In the genomic region with DNA sequence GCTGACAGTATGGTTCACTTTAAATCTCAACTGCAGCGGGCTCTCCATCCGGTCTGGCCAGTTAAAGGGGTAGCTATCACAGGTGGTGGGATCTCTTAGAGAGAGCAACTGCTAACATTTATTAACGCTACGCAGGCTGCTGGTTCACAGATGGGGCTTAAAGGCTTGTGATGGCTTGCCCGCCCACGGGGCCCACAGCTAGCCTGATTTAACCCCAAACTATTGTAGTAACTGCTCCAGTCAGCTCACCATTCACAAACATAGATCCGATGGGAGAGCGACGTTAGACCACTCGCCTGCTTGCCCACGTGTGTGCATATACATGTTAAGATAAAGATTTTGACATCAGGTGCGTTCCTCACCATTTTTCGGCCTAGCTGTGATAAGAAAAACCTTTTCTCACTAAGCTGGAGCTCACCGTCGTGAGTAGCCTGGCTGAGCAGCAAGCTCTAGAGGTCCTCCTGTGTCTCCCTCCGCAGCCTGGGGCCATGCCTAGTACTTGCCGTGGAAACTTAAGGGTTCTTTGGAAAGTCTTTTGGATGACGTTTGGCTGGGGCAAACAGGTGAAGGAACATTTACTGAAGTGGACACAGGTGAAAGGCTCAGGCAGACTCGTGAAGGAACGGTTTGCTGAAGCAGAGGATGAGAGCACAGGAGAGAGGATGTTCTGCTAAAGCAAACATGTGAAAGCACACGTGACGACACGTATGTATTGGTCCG, we compare ENCODE assay signal across 9 mouse cellular contexts. TPM values are rescaled to one million over a fixed set of nuclear protein-coding genes. Genes with fewer than 3 reads are reported as not detected.
DNase-seq lines count a peak whose midpoint lies in the region; ATAC-seq and TF ChIP-seq lines count a peak whose summit lies in the region.
"Had no signal": no experiment of that assay in that cellular context is flagged by ENCODE, and none has a peak within 500 bp of the region (broad histone marks: within the 10 kb centered on the region; RNA-seq: fewer than 3 reads in every experiment).

No protein-coding gene starts in this region.

- TF ChIP-seq CTCF in midbrain, postnatal 0 days (IDR thresholded peaks at IDR 0.05): no peak

- H3K4me2 ChIP-seq in kidney, embryonic 16.5 days (replicated peaks; ENCODE audit: low read depth, low read length): peak overlapping the region; percentile 49
- peak overlapping the region; percentile 43 for H3K4me2 ChIP-seq in hindbrain, embryonic 15.5 days
- peak overlapping the region; percentile 4 for H3K4me2 ChIP-seq in midbrain, postnatal 0 days (ENCODE audit: low read depth, low read length, poor library complexity, severe bottlenecking)

- peak; percentile 20; the same call in 1 of the 2 replicates for ATAC-seq in kidney, embryonic 16.5 days (ENCODE audit: low FRiP score, low TSS enrichment)
- ATAC-seq in hindbrain, embryonic 15.5 days (ENCODE audit: low FRiP score, low read depth): no peak
- ATAC-seq in midbrain, postnatal 0 days (ENCODE audit: low FRiP score): no peak

- H3K4me3 ChIP-seq in kidney, embryonic 16.5 days (ENCODE audit: low read length): no peak overlapping the region
- H3K4me3 ChIP-seq in hindbrain, embryonic 15.5 days: no peak overlapping the region
- H3K4me3 ChIP-seq in midbrain, postnatal 0 days (ENCODE audit: low read depth, low read length): no peak overlapping the region

- H3K9me3 ChIP-seq in kidney, embryonic 16.5 days (ENCODE audit: low read length): no peaks in the 10 kb centered on the region
- H3K9me3 ChIP-seq in hindbrain, embryonic 15.5 days: no peaks in the 10 kb centered on the region
- no peaks in the 10 kb centered on the region for H3K9me3 ChIP-seq in midbrain, postnatal 0 days (ENCODE audit: low read length)

- peaks cover 47% of the 10 kb centered on the region for H3K4me1 ChIP-seq in kidney, embryonic 16.5 days (ENCODE audit: insufficient read depth, low read length)
- H3K4me1 ChIP-seq in hindbrain, embryonic 15.5 days (replicated peaks): peaks cover 30% of the 10 kb centered on the region
- 0 out of 2 replicates have a peak, but pooled peaks cover 4% of the 10 kb centered on the region for H3K4me1 ChIP-seq in midbrain, postnatal 0 days (ENCODE audit: insufficient read depth, low read length)

- H3K27me3 ChIP-seq in kidney, embryonic 16.5 days (ENCODE audit: insufficient read depth, low read length): no peaks in the 10 kb centered on the region
- H3K27me3 ChIP-seq in hindbrain, embryonic 15.5 days: no peaks in the 10 kb centered on the region
- no peaks in the 10 kb centered on the region for H3K27me3 ChIP-seq in midbrain, postnatal 0 days (ENCODE audit: insufficient read depth, low read length)

- peak overlapping the region; percentile 89 for H3K27ac ChIP-seq in kidney, embryonic 16.5 days (ENCODE audit: low read length)
- H3K27ac ChIP-seq in hindbrain, embryonic 15.5 days (replicated peaks): peak overlapping the region; percentile 54
- H3K27ac ChIP-seq in midbrain, postnatal 0 days (ENCODE audit: low read depth, low read length): no peak overlapping the region

- no peak for DNase-seq in kidney, adult 8-10 months
- peak; percentile 14 to 16 for DNase-seq in cerebellum, postnatal 36 days
- peak; percentile 58 for DNase-seq in midbrain, postnatal 0 days (ENCODE audit: low spot score)
- DNase-seq in gastrocnemius, postnatal 10 days: no peak
- DNase-seq in spleen, adult 12 weeks (ENCODE audit: low spot score): no peak
- DNase-seq in MN1 (ENCODE audit: low spot score): no peak
- DNase-seq: spleen, adult 18-20 months had no signal

- H3K9ac ChIP-seq in kidney, embryonic 16.5 days (replicated peaks; ENCODE audit: low read length): 0 out of 2 replicates have a peak overlapping the region, but pooled peaks have one; percentile 63
- no peak overlapping the region for H3K9ac ChIP-seq in hindbrain, embryonic 15.5 days
- H3K9ac ChIP-seq in midbrain, postnatal 0 days (replicated peaks; ENCODE audit: low read length, poor library complexity, severe bottlenecking): no peak overlapping the region

- 64% methylated on average over 24 of the region's 24 CpGs for WGBS in kidney, embryonic 16.5 days
- WGBS in hindbrain, embryonic 15.5 days: 56% methylated on average over 24 of the region's 24 CpGs
- 56% methylated on average over 24 of the region's 24 CpGs for WGBS in midbrain, postnatal 0 days

- H3K36me3 ChIP-seq in kidney, embryonic 16.5 days (ENCODE audit: insufficient read depth, low read length): no peaks in the 10 kb centered on the region
- H3K36me3 ChIP-seq in hindbrain, embryonic 15.5 days: no peaks in the 10 kb centered on the region
- H3K36me3 ChIP-seq in midbrain, postnatal 0 days (ENCODE audit: insufficient read depth, low read length): no peaks in the 10 kb centered on the region

RNA-seq across cellular contexts. Expression of gene Rassf3, which starts 13.8 kb away (rescaled TPM):
- polyA plus RNA-seq in kidney, embryonic 16.5 days (2015; fragmentation: Nextera tagmentation; extraction: Ambion mirVana): 14.8 and 15.2 TPM in 2 replicates
- 5.1 TPM in 2 replicates for polyA plus RNA-seq in hindbrain, embryonic 15.5 days (2015; fragmentation: Nextera tagmentation; extraction: Ambion mirVana)
- 5.8 and 6.0 TPM in 2 replicates for total RNA-seq in midbrain, postnatal 0 days (2014; rRNA removed)
- polyA plus RNA-seq in midbrain, postnatal 0 days (2015; fragmentation: Nextera tagmentation; extraction: Ambion mirVana): 3.0 and 3.4 TPM in 2 replicates
- total RNA-seq in gastrocnemius, postnatal 10 days (2021): 10 to 100 TPM; 53.4 to 54.4 TPM

Comparison
In these comparisons a context has a peak if more than half of its experiments do, and no peak if none do; other contexts are left out.
1. DNase-seq: peak in cerebellum, postnatal 36 days (2 of 2) and midbrain, postnatal 0 days (single experiment); none in kidney, adult 8-10 months (0 of 2), gastrocnemius, postnatal 10 days (single experiment), spleen, adult 12 weeks (single experiment) and MN1 (single experiment).
2. Peak in every context shown above with its lines, with median percentiles within 50 percentile points of each other: H3K4me2 ChIP-seq.